Mouse (Mus musculus) CD8-positive naive resting alpha-beta T cell, adult 2 months (primary cell): Measurements from ENCODE around the gene Csrp2.

ENCODE experiments used
- DNase-seq, 2 experiments: peaks; one replicate each; pipeline ENCODE4 v3.0.0; 2022; ENCODE audit warnings: low read depth in 2 of 2, low spot score in 2 of 2

Csrp2 gene

DNA sequence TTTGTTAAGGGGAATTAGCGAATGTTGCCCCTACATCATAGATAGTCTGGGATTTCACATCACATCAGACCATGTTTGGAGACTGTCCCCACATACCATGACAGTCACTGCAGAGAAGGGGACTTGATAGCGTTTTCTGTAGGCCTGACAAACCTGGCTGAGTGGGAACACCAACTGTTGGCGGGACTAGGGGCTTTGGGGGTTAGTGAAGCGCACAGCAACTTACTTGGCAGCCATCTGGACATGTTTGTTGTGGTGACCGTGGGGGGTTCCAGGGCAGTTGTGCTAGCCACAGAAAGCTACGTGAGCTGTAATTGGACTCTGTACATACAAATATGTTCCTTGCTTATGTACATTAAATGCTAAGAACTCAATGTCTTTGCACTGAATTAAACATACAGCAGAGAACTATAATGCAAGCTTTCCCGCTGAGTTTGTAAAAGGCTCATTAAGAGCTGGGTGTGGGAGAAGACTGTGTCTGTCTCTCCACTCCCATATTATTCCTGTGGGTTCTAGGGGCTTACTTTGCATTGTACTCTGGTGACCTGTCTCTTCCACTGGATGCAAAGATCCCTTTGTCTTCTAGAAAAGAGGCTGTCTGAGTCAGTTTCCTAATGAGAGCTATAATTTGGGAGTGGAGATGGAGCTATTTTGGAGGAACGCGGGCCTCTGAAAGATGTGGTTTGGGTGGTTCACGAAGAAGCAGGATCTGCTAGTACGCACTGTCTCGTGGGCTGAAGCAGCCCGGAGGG lies 11.7 kb downstream of the Csrp2 start:
- no peak for DNase-seq

DNA sequence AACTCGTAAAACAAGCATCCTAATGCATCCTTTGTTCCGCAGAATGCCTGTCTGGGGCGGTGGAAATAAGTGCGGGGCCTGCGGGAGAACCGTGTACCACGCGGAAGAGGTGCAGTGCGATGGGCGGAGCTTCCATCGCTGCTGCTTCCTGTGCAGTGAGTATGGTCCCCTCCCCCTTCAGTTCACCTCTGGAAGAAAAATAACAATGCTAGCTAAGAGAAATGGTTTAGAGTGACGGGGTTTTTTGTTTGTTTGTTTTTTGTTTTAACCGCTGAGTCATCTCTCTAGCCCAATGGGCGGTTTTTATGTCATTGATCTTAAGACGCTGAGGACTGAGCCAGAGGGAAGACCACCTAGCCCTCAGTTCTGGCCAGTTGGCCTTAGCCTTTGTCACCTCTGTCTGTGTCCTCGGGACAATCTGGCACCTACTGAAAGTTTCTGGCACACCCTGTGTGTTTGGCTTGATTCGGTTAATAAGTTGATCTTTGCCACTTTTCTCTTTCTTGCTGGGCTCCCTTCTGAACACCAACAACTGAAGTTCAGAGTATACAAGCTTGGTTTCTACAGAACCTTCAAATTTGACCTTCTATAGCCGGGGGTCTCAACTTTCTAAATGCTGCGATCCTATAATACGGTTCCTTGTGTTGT lies 12.4 kb downstream of the Csrp2 start:
- DNase-seq = peak; percentile 19 to 30

DNA sequence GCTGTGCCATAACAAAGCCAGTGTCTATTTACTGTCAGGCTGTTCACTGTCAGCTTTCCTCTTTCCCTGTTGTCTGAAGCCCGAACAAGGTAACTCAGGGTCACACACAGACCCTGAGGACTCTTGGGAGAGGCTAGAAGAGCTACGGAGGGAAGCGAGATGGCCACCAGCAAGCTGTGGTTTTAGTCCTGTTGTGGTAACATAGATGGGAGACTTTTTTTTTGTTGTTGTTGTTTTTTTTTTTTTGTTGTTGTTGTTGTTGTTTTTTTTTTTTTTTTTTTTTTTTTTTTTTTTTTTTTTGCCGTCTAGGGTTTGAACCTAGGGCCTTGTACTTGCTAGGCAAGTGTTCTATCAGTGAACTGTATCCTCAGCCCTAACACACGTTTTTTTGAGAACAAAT lies 14.0 kb downstream of the Csrp2 start:
- no peak for DNase-seq

GRCm38 (mm10) chr10:110935081-110935480 lies 15.5 kb downstream of the Csrp2 start:
- DNase-seq = no peak

- DNase-seq = no peak
These were observed 16.1 kb downstream of the Csrp2 start for GRCm38 (mm10) chr10:110935669-110936068.

DNA sequence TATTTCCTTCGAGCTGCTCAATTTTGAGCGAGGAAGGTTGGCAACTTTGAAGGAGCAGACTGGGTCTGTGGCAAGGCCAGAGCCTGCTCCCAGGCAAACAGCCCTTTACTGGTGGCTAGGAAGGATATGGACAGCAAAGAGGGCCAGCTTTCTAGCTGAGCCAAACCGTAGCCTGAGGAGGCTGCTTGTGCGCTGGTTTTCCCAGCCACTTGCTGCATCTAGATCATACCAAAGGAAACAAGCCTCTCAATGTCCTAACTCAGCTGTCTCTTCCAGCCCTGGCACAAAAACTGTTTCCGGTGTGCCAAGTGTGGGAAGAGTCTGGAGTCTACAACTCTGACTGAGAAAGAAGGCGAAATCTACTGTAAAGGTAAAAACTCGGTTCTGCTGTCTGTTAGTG lies 18.8 kb downstream of the Csrp2 start:
- no peak for DNase-seq

GRCm38 (mm10) chr10:110938841-110939549 lies 19.4 kb downstream of the Csrp2 start:
- no peak for DNase-seq

DNA sequence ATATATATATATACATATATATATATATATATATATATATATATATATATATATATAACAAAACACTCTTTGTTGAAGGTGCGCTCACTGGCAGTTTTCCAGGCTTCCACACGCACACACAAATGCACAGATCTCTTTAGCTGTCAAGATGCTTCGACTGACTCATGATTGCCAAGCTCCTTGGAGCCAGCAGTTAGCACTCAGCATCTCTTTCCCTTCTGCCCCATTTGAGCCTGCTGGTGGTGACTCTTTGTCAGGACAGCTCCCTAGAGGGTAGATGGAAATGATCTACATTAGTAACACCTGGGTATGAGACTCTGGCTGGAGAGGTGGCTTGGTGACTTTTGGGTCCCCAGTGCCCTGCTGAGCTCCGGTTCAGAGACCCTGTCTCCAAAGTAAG lies 20.1 kb downstream of the Csrp2 start:
- DNase-seq = no peak

GRCm38 (mm10) chr10:110940740-110941398 lies 21.3 kb downstream of the Csrp2 start:
- no peak for DNase-seq

DNA sequence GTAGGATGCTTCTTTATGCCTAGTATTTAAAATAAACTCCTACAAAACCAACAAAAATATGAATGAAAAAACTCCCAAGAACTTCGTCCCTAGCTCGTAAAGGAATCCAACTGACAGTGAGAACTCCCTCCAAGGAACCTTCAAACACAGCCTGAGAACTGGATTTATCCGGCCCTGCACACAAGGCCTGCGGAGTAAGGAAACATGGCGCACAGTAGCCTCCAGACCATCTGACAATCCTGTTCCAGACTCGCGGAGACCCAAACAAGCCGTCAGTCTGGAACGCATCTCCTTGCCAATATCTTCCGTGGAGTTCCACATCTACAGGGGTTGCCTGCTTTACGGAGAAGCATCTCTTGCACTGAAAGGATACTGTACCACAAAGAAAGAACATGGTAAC lies 22.4 kb downstream of the Csrp2 start:
- DNase-seq = no peak

- DNase-seq = no peak
These were observed 23.2 kb downstream of the Csrp2 start for GRCm38 (mm10) chr10:110942806-110943205.

GRCm38 (mm10) chr10:110944175-110944574 lies 24.6 kb downstream of the Csrp2 start:
- no peak for DNase-seq

DNA sequence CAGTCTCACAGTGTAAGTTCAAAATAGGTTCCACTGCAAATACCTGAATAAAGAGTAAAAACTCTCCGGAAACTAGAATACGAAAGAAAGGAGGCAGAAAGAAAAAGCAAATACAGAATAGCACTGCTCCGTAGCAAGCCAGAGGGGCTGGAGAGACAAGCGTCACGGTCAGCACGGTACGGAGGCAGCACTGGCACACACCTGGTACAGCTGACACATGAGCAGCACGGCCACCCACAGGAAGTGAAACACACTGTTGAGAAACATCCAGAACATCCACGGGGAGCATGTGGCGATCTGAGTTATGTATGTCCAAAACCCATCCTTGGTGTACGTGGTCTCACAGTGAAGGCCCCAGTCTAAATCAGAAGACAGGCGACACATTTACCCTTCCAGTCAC lies 26.4 kb downstream of the Csrp2 start:
- no peak for DNase-seq

DNA sequence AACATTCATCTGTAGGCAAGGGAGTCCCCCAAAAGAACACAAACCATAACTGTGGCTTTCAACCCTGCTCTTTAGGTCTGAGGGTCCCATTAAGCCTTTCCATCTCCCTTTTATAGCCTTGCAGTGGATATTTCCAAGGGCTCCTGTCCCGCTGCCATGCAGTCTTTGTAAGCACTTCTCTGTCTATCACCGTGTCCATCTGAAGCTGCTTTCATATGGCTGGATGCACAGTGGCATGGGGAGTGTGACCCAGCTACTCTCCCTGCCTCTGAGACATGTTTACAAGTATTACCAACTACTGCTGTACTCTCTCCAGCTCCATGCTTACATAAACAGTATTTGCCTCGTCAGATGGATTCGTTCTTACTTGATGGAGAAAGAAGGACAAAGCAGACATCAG lies 28.0 kb downstream of the Csrp2 start:
- no peak for DNase-seq

GRCm38 (mm10) chr10:110951112-110951511 lies 31.5 kb downstream of the Csrp2 start:
- DNase-seq = no peak

DNA sequence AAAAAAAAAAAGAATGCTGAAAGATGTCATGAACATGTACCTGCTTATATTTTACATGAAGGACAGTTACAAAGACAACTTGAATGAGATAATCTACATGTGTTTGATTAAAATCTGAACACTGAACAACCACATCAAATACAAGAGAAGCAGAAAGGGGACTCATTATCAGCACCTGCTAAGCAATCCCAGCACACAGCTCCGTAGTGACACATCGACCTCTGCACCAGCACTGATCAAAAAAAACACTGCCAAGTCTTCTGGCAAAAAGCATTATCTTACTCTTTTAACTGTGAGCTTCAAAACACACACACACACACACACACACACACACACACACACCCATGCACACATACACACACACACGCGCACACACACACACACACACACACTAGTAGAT lies 32.2 kb downstream of the Csrp2 start:
- DNase-seq = no peak

GRCm38 (mm10) chr10:110952271-110952670 lies 32.7 kb downstream of the Csrp2 start:
- no peak for DNase-seq

DNA sequence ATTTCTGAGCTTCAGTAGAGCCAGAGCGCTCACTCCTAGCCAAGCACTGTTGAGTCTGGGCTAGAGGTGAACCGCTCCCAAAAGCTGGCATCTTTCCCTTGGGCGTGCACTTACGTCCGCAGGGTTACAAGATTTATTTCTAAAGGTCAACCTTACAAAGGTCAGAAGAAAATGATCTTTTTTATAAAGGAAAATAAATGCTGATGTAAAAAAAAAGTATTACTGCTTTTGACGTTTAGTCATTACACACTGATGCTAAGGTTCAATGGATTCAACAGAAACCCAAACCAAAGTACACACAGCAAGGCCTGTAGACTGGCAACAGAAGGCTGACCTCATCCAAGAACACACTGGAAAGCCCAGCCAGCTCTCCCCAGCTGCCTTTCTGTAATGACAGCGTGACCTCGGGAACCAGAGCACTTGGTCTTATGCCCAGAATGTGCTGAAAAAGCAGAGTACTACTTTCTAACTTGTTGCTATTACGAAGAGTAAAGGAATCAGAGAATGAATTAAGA lies 33.4 kb downstream of the Csrp2 start:
- DNase-seq = no peak

DNA sequence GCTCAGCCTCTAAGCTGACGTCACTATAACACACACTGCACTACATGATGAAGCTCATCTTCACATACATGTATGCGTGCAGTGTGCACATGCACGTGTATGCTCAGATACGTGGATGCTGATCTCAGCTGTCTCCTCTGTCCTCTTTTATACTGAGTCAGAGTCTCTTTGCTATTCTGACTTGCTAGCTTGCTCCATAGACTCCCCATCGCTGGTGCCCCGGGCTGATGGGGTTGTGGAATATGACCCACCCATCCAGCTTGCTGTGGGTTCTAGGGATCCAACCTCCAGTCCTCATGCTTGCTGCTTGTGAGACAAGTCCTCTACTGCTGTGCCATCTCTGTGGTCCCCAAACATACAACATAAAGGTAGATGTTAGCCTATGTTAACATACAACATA lies 39.3 kb downstream of the Csrp2 start:
- DNase-seq = no peak

GRCm38 (mm10) chr10:110959781-110960180 lies 40.2 kb downstream of the Csrp2 start:
- DNase-seq = no peak

- DNase-seq = no peak
These were observed 41.3 kb downstream of the Csrp2 start for GRCm38 (mm10) chr10:110960841-110961240.

DNA sequence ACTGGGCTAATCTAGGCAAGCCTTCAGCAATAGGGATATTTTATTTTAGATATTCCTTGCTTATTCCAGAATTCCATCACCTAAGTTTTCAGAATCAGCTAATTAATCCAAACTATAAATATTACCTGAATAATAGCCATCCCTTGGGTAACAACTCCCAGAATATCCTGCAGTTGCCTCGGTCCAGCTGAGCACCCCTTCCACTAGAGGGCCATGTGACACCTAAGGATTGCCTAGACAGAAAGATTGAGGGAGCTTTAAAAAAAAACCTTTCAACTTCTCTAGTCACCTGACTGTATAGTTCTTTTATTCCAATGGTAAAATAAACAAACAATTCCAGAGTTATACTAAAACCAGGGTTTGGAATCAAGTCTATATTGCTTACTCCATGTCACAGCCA lies 42.6 kb downstream of the Csrp2 start:
- DNase-seq = no peak
